Mouse (Mus musculus) neural tube, embryonic 11.5 days (tissue): ENCODE results near the gene Cdc42se2. TPM values are rescaled to one million over a fixed set of nuclear protein-coding genes. Genes with fewer than 3 reads are reported as not detected.

Source experiments
- ATAC-seq: fragments of 200-750 bp; cut with Nextera tagmentation; 2 replicates; pipeline ENCODE4 v1.8.0; 2017; ENCODE audit warnings: moderate number of reproducible peaks, mild to moderate bottlenecking, moderate TSS enrichment, moderate library complexity; ENCODE audit not compliant: insufficient read depth, low FRiP score, low TSS enrichment
- DNase-seq: peaks from one replicate; pipeline ENCODE4 v3.0.0-alpha.2; 2015; ENCODE audit warnings: low spot score
- H3K27ac ChIP-seq: fragments of 300-500 bp; sonication (generic); 2 replicates; pipeline ENCODE4 v1.5.1; 2014; ENCODE audit warnings: low read depth, mild to moderate bottlenecking, low read length
- H3K27me3 ChIP-seq: fragments of 300-500 bp; sonication (generic); 2 replicates; pipeline ENCODE4 v1.6.1; 2014; ENCODE audit warnings: mild to moderate bottlenecking, low read length, mixed read lengths; ENCODE audit not compliant: control insufficient read depth, insufficient read depth
- H3K36me3 ChIP-seq: fragments of 300-500 bp; sonication (generic); 2 replicates; pipeline ENCODE4 v1.6.1; 2014; ENCODE audit warnings: mild to moderate bottlenecking, low read length, moderate library complexity, mixed read lengths; ENCODE audit not compliant: control insufficient read depth, insufficient read depth
- H3K4me1 ChIP-seq: fragments of 300-500 bp; sonication (generic); 2 replicates; pipeline ENCODE4 v1.6.1; 2014; ENCODE audit warnings: low read length, mixed read lengths; ENCODE audit not compliant: control insufficient read depth, insufficient read depth
- H3K4me2 ChIP-seq: fragments of 300-500 bp; sonication (generic); 2 replicates; pipeline ENCODE4 v1.6.1; 2014; ENCODE audit warnings: low read depth, mild to moderate bottlenecking, moderate library complexity
- H3K4me3 ChIP-seq: fragments of 300-500 bp; sonication (generic); 2 replicates; pipeline ENCODE4 v1.5.1; 2014; ENCODE audit warnings: low read depth, low read length
- H3K9ac ChIP-seq: fragments of 300-500 bp; sonication (generic); 2 replicates; pipeline ENCODE4 v1.6.1; 2014; ENCODE audit warnings: mild to moderate bottlenecking, low read length
- H3K9me3 ChIP-seq: fragments of 300-500 bp; sonication (generic); 2 replicates; pipeline ENCODE4 v1.6.1; 2016; ENCODE audit warnings: low read length; ENCODE audit not compliant: control insufficient read depth
- WGBS: fragments of 180-500 bp; shearing (Covaris S2); extraction: QIAGEN DNeasy Blood & Tissue Kit; methylation state at CpG from one replicate; pipeline ENCODE4 v1.1.7; 2014; 5-methylcytosine and 5-hydroxymethylcytosine counted together
- polyA plus RNA-seq: library from polyadenylated mRNA; unstranded; fragments of >200 nt; fragmentation: Nextera tagmentation; extraction: Ambion mirVana; gene quantifications from 2 replicates; pipeline ENCODE4 v1.2.1, GENCODE M21; 2014

The Cdc42se2 gene
- polyA plus RNA-seq, 1 experiment from 2014 or later, result 203 TPM

GRCm38 (mm10) chr11:54774282-54775078, 13.0 kb downstream of the Cdc42se2 start:
- Histone ChIP-seq H3K9me3 (no peaks in the 10 kb centered on the region), H3K9ac (no peak overlapping the region), H3K4me1 (peaks cover 9% of the 10 kb centered on the region; the same call in 1 of the 2 replicates), H3K4me2 (no peak overlapping the region), H3K27me3 (no peaks in the 10 kb centered on the region), H3K36me3 (no peaks in the 10 kb centered on the region), H3K4me3 (no peak overlapping the region), H3K27ac (no peak overlapping the region)
- no peak for DNase-seq
- 86% methylated on average over 7 of the region's 7 CpGs for WGBS
- no peak for ATAC-seq

- no peaks in the 10 kb centered on the region for H3K4me1 ChIP-seq
- no peaks in the 10 kb centered on the region for H3K27me3 ChIP-seq
- no peak overlapping the region for H3K27ac ChIP-seq
- H3K9ac ChIP-seq, result no peak overlapping the region
- H3K4me3 ChIP-seq, result no peak overlapping the region
- no peaks in the 10 kb centered on the region for H3K36me3 ChIP-seq
- no peaks in the 10 kb centered on the region for H3K9me3 ChIP-seq
- no peak for ATAC-seq
- no peak overlapping the region for H3K4me2 ChIP-seq
- no peak for DNase-seq
Observed at GRCm38 (mm10) chr11:54771549-54771948, 15.9 kb downstream of the Cdc42se2 start.

- Histone ChIP-seq H3K27ac (no peak overlapping the region), H3K4me3 (no peak overlapping the region), H3K27me3 (no peaks in the 10 kb centered on the region), H3K4me1 (0 out of 2 replicates have a peak, but pooled peaks cover 2% of the 10 kb centered on the region), H3K4me2 (no peak overlapping the region), H3K9ac (no peak overlapping the region), H3K36me3 (no peaks in the 10 kb centered on the region), H3K9me3 (no peaks in the 10 kb centered on the region)
- WGBS, result 88% methylated on average over 5 of the region's 5 CpGs
- no peak for DNase-seq
- no peak for ATAC-seq
Observed at GRCm38 (mm10) chr11:54769843-54770242, 17.6 kb downstream of the Cdc42se2 start.

GRCm38 (mm10) chr11:54768116-54768690, 19.3 kb downstream of the Cdc42se2 start:
- no peak overlapping the region for H3K4me2 ChIP-seq
- H3K4me1 ChIP-seq, result 0 out of 2 replicates have a peak, but pooled peaks cover 4% of the 10 kb centered on the region
- H3K9me3 ChIP-seq, result no peaks in the 10 kb centered on the region
- no peak overlapping the region for H3K9ac ChIP-seq
- ATAC-seq, result no peak
- H3K27ac ChIP-seq, result no peak overlapping the region
- H3K36me3 ChIP-seq, result no peaks in the 10 kb centered on the region
- H3K4me3 ChIP-seq, result no peak overlapping the region
- WGBS, result 93% methylated on average over 3 of the region's 3 CpGs
- no peaks in the 10 kb centered on the region for H3K27me3 ChIP-seq
- no peak for DNase-seq

- no peaks in the 10 kb centered on the region for H3K36me3 ChIP-seq
- H3K27me3 ChIP-seq, result no peaks in the 10 kb centered on the region
- no peak for ATAC-seq
- no peak overlapping the region for H3K4me3 ChIP-seq
- H3K9ac ChIP-seq, result no peak overlapping the region
- WGBS, result 94% methylated on average over 1 of the region's 1 CpGs
- no peak for DNase-seq
- peaks cover 7% of the 10 kb centered on the region; the same call in 1 of the 2 replicates for H3K4me1 ChIP-seq
- H3K4me2 ChIP-seq, result no peak overlapping the region
- H3K9me3 ChIP-seq, result no peaks in the 10 kb centered on the region
- H3K27ac ChIP-seq, result no peak overlapping the region
Observed at GRCm38 (mm10) chr11:54764759-54765158, 22.7 kb downstream of the Cdc42se2 start.

GRCm38 (mm10) chr11:54764026-54764425, 23.4 kb downstream of the Cdc42se2 start:
- Histone ChIP-seq H3K4me1 (peaks cover 7% of the 10 kb centered on the region; the same call in 1 of the 2 replicates), H3K4me3 (no peak overlapping the region), H3K9ac (no peak overlapping the region), H3K4me2 (no peak overlapping the region), H3K9me3 (no peaks in the 10 kb centered on the region), H3K36me3 (no peaks in the 10 kb centered on the region), H3K27me3 (no peaks in the 10 kb centered on the region), H3K27ac (no peak overlapping the region)
- 85% methylated on average over 3 of the region's 3 CpGs for WGBS
- ATAC-seq (no peak), DNase-seq (no peak)

- Histone ChIP-seq H3K27ac (no peak overlapping the region), H3K4me1 (peaks cover 7% of the 10 kb centered on the region; the same call in 1 of the 2 replicates), H3K9ac (no peak overlapping the region), H3K4me2 (no peak overlapping the region), H3K9me3 (no peaks in the 10 kb centered on the region), H3K36me3 (no peaks in the 10 kb centered on the region), H3K27me3 (no peaks in the 10 kb centered on the region), H3K4me3 (no peak overlapping the region)
- DNase-seq (no peak), ATAC-seq (no peak)
- 94% methylated on average over 5 of the region's 5 CpGs for WGBS
Observed at GRCm38 (mm10) chr11:54762735-54763134, 24.7 kb downstream of the Cdc42se2 start.

GRCm38 (mm10) chr11:54757993-54758392, 29.5 kb downstream of the Cdc42se2 start:
- Histone ChIP-seq H3K4me1 (peaks cover 17% of the 10 kb centered on the region), H3K27me3 (no peaks in the 10 kb centered on the region), H3K9ac (no peak overlapping the region), H3K4me2 (no peak overlapping the region), H3K4me3 (no peak overlapping the region), H3K27ac (no peak overlapping the region), H3K9me3 (no peaks in the 10 kb centered on the region), H3K36me3 (peaks cover 3% of the 10 kb centered on the region; the same call in 1 of the 2 replicates)
- ATAC-seq (no peak), DNase-seq (no peak)
- 75% methylated on average over 1 of the region's 1 CpGs for WGBS
